Mouse (Mus musculus): ENCODE measurements at regions not wholly inside any gene's neighbourhood (a gene's known extent, or its start where the extent isn't known, plus 50 kb on each side); places are given as distances from the start of the nearest gene placed in this dataset.

GRCm38 (mm10) chr10:65244527-65244926, 1154.5 kb upstream of the Lrrtm3 start:
- no peak for DNase-seq

- DNase-seq = no peak
Observed at GRCm38 (mm10) chr10:65224130-65224529, 1134.1 kb upstream of the Lrrtm3 start.

- no peak for DNase-seq
Observed at GRCm38 (mm10) chr10:65221181-65221580, 1131.1 kb upstream of the Lrrtm3 start.

- DNase-seq = no peak
Observed at GRCm38 (mm10) chr10:65219251-65219650, 1129.2 kb upstream of the Lrrtm3 start.

GRCm38 (mm10) chr10:65216226-65216625, 1126.1 kb upstream of the Lrrtm3 start:
- no peak for DNase-seq

- DNase-seq = no peak
Observed at GRCm38 (mm10) chr10:65215206-65215605, 1125.1 kb upstream of the Lrrtm3 start.

GRCm38 (mm10) chr10:65183659-65184058, 1093.6 kb upstream of the Lrrtm3 start:
- no peak for DNase-seq

GRCm38 (mm10) chr10:65182597-65182996, 1092.5 kb upstream of the Lrrtm3 start:
- DNase-seq = no peak

GRCm38 (mm10) chr10:65179101-65179500, 1089.0 kb upstream of the Lrrtm3 start:
- no peak for DNase-seq

GRCm38 (mm10) chr10:65154131-65154530, 1064.1 kb upstream of the Lrrtm3 start:
- DNase-seq = no peak

- DNase-seq = no peak
Observed at GRCm38 (mm10) chr10:65124940-65125610, 1035.0 kb upstream of the Lrrtm3 start.

- DNase-seq = no peak
Observed at GRCm38 (mm10) chr10:65118212-65118611, 1028.1 kb upstream of the Lrrtm3 start.

GRCm38 (mm10) chr10:65114586-65114985, 1024.5 kb upstream of the Lrrtm3 start:
- no peak for DNase-seq

- no peak for DNase-seq
Observed at GRCm38 (mm10) chr10:65110729-65111128, 1020.7 kb upstream of the Lrrtm3 start.

GRCm38 (mm10) chr10:65107413-65107812, 1017.3 kb upstream of the Lrrtm3 start:
- no peak for DNase-seq

GRCm38 (mm10) chr10:65084446-65084845, 994.4 kb upstream of the Lrrtm3 start:
- no peak for DNase-seq

GRCm38 (mm10) chr10:65081638-65082037, 991.6 kb upstream of the Lrrtm3 start:
- DNase-seq = no peak

- peak; percentile 2 for DNase-seq
Observed at GRCm38 (mm10) chr10:65058086-65058485, 968.0 kb upstream of the Lrrtm3 start.

Measured in kidney, adult 18-20 months (tissue).